Mouse (Mus musculus): ENCODE measurements at regions not wholly inside any gene's neighbourhood (a gene's known extent, or its start where the extent isn't known, plus 50 kb on each side); places are given as distances from the start of the nearest gene placed in this dataset.

DNA sequence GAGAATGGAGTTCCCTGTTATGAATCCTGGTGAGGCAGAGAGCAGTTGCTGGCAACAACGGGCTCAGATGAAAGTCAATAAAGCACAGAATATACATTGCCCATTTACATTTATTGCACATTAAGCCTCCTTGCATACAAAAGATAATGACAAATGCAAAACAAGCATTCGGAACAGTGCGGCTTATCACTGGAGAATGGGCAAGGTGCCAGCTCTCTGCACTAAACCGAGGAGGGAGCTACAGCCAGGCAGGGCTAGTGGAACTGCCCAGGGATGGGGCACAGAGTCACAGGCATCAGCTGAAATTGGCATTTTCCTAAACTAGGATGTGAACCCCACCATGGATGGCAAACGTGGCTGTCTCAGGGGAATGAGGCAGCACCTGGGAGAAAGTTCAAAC is 2514.8 kb upstream of the 5930422O12Rik start:
- TF ChIP-seq HCFC1 (IDR thresholded peaks at IDR 0.05; ENCODE audit: borderline replicate concordance, insufficient read depth, low read length) (no peak), ZNF384 (IDR thresholded peaks at IDR 0.05; ENCODE audit: low read depth, low read length) (no peak), MAFK (IDR thresholded peaks at IDR 0.05; ENCODE audit: insufficient read depth, low read depth, low read length) (no peak), CHD2 (IDR thresholded peaks at IDR 0.05; ENCODE audit: low read depth, low read length) (no peak), ZC3H11A (IDR thresholded peaks at IDR 0.05; ENCODE audit: borderline replicate concordance, low read depth, low read length) (no peak)

Measured in ES-E14 (cell line).